Mouse (Mus musculus) CD4-positive, CD25-positive, alpha-beta regulatory T cell, adult 2 months (primary cell): Measurements from ENCODE around the gene Ppp2r5a.

Experiments
- DNase-seq: peaks from one replicate; pipeline ENCODE4 v3.0.0-alpha.2; 2012; ENCODE audit warnings: low read depth, low spot score

The Ppp2r5a gene

DNA sequence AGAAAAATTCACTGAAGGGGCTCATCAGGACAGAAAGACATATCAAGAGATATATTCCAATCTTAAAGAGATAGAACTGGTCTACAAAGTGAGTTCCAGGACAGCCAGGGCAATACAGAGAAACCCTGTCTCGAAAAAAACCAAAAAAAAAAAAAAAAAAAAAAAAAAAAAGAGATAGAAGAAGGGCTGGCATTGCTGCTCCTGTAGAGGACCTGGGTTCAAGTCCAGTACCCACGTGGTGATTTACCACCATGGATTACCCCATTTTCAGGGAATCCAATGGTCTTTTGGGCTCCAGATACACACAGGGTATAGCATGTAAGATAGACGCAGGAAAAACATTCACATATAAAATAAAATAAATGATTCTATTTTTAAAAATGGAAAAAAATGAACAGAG lies 22.2 kb downstream of the Ppp2r5a start:
- DNase-seq: no peak

DNA sequence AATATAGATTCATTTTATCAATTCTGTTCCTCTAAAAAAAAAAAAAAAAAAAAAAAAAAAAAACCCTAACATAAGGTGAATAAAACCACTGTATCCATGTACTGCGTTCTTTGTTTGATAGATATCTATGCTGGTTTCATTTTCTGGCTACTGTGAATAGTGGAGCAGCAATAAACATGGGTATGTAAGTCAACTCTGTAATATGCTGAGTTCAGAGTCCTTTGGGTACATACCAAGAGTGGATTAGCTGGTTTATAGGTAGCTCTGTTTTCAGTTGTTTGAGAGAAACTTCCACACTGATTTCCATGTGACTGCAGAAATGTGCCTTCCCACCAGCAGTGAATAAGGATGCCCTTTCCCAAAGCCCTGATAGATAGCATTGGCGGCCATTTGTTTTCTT lies 25.0 kb downstream of the Ppp2r5a start:
- no peak for DNase-seq

DNA sequence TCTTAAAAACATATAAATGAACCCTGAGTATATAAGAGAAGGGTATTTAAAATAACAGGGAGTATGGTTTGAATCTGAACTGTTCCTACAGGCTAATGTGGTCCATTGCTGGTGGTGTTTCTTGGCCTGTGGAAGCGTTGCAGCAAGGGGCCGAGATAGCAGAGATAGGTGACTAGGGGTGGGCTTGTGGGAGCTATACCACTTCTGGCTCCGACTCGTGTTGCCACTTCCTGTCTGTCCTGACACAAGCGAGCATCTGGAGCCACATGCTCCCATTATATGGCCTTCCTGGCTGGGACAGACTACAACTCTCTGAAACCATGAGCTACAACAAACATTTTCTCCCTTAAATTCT lies 27.5 kb downstream of the Ppp2r5a start:
- DNase-seq: no peak

DNA sequence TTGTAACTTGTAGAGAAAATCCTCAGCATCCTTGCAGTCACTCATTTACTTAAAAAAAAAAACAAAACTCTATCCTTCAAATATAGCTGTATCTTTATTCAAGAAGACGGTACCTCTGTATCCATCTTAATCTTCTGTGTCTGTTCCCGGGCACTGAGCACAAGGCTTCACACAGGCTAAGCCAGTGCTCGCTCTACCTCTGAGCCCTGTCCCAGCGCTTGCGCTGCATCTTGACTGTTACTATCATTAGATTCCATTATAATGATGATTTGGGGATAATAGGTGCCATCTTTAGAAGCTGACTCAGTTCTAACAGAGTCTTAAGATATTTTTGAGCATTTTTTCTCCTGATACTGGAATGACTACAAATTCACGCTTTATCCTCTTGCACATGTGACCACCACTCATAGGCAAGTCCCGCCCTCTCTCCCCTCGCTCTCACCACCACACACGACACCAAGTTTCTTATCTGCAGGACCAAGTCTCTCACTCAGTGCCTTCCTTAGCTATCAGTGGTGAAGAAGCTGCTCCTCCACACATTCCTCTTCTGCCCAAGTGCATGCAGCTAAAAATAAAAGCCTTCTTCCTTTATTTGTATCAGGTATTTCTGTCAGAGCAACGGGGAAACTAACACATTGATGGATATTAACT lies 28.0 kb downstream of the Ppp2r5a start:
- DNase-seq: no peak

DNA sequence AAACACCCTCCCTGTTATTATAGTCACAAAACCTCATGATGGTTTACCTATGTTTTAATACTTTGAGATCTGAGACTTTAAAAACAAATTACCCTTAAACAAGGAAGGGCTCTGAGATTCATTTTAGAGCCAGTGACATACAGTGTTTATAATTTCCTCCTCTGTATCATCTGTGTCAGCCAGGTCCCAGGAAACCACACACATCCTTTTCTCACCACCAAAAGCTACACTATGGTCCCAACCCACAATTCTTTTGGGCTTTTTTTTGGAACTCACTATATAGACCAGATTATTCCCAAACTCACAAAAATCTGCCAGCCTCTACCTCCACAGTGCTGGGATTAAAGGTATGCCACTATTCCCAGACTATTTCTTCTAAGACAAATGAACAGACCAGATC lies 33.9 kb downstream of the Ppp2r5a start:
- no peak for DNase-seq

DNA sequence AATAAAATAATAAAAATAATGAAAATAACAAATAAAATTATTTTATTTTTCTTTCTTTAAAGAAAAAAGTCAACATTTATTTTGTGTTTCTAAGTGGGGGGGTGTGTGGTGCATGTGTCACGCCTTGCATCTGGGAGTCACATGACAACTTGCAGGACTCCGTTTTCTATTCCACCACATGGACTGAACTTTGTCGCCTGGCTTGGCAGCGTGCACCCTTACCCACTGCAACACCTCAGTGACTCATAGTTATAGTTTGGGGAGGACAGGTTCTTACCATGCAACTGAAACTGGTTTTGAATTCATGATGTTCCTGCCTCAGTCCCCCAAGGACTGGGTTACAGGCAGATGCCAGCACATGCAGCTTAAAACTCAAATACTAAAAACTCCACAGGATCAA lies 34.9 kb downstream of the Ppp2r5a start:
- DNase-seq: no peak

DNA sequence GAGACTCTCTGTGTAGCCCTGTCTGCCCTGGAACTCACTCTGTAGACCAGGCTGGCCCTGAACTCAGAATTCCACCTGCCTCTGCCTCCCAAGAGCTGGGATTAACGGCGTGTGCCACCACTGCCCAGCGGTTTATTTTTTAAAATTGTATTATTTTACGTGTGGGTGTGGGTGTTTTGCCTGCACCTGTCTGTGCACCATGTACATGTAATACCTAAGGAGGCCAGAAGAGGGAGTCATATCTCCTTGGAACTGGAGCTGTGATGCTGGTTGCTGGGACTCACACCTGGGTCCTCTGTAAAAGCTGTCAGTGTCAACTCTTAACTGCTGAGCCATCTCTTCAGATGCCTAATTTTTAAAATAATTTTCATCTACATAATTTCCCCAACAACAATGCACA lies 38.6 kb downstream of the Ppp2r5a start:
- peak; percentile 81 for DNase-seq

DNA sequence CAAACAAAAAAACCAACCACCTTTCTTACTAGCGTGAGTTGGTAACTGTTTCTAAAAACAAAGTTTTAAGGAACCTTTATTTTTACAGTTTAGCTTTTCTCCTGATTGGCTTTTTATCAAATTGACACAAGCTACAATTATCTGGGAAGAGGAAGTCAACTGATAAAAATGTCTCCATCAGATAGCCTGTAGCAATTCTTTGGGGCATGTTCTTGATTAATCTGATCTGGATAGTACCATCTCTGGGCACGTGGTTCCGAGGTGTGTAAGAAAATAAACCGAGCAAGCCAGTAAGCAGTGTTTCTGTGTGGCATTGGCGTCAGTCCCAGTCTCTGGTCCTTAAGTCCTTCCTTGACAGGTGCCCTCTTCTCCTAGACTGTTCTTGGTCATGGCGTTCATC lies 40.7 kb downstream of the Ppp2r5a start:
- no peak for DNase-seq

DNA sequence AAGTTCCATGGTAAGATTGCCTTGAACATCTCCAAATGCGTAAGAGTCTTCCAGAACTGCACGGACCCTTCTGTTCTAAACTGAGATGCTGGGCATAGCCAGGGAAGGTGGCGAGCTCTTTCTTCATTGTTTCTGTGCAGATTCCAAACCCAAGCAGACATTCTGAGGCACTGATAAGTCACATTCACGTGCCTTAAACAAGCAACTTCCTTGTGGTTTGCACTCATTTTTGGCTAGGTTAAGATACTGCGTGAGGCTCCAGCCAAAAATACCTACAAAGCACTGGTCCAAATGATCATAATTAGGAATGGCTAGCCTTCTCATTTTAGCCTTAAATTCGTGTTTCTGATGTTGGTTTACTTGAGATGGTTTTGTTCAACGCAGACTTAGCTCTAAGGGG lies 43.6 kb downstream of the Ppp2r5a start:
- no peak for DNase-seq

DNA sequence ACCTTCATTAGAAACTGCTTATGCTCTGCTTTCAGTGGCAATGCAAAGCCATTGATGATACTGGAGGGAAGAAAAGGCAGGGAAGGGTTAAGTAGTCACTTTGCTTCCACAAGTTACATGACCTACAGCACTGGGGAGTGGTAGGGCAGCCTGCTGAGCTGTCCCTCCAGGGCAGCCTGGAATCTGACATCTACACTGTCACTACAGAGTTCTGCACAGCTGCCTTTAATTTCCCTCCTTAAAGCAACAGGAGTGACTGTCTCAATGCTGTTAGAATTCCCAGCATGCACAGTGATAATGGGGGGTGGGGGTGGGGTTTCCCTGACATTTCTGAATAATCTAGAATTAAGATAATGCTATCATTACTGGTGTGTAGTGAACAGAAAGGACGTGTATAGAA lies 46.1 kb downstream of the Ppp2r5a start:
- no peak for DNase-seq

DNA sequence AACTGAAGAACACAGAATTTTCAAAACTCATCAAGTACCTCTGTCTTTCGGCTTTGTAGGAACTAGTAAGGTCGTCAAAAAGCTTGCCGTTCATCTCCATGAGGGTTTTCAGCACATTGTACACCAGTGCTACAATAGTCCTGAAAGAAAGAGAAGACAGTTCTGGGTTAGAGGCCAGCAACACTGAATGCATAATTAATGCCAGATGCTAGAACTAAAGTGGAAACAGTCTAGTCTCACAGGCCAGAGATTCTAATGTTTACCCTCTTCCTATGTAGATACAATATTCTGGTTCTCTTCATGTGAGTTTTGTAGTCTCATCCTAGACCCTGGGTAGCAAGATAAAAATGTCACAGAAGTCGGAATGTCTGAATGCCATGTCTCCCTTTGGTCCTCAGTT lies 49.2 kb downstream of the Ppp2r5a start:
- DNase-seq: no peak

DNA sequence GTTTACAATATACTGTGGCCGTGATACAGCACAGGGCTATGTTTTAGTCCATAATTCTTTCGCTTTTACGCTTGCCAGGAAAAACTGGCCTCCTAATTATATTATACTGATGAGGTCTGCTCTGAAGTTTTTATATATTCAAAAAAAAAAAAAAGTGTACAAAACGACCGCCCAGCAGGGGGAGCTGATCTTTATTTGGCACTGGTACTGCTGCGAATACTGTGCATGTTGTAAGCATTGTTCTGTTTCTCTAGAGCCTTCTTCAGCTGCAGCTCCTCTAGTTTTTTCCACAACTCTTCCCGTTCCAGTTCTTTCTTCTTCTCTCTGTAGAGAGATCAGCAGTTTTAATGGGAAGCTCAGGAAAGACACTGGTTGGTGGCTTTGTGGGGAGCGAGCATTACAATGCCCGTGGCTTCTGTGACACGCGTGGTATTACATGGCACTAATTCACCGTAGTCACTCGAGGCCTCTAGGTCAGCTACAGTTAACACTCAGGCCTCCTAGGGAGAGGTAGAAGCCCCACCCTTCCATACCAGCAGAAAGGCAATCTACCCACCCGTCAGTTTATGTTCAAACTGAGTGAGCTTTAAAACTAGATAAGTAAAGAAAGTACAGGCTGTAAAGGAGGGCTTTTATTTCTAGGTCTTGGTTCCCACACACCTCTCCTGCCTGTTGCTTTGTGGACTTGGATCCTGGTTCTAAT lies 50.1 kb downstream of the Ppp2r5a start:
- DNase-seq: peak; percentile 69

DNA sequence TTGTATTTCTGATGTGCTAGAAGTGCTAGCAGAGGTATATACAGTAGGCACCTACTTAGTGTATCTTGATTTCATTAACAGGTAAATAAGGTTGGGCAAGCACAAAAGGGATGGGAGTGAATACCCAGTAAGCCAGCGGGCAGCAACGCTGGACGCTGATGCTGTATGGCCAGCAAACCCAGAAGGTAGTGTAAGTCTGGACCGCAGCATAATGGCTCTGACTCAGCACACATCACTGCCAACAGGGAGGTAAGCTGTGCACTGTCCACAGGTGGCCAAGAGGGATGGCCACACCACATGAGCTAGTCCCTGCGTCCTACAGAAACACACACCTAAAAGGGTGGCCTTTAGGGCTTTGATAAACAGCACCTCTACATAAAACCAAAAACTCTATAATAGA lies 52.7 kb downstream of the Ppp2r5a start:
- no peak for DNase-seq

DNA sequence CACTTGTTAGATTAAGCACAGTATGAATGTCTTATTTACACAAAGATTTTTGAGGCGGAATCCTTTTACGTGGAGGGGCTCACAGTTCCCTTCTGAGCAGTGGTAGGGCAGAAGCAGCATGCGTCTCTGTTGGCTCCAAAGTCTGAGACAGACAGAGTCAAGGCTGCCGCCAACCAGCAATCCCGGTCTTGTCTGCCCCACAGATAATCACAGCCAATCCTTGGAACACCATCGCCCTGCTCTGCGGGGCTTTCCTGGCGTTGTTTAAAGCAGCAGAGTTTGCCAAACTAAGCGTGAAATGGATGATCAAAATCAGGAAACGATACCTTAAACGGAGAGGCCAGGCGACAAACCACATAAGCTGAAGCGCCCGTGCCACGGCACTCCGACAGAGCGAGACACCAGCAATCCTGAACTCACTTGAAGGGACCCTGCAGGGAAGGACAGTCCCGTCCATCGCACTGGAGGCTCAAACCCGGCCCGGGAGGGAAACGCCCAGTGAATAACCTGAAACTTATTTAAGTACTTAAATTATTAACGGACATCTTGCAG lies 53.5 kb downstream of the Ppp2r5a start:
- DNase-seq: no peak

DNA sequence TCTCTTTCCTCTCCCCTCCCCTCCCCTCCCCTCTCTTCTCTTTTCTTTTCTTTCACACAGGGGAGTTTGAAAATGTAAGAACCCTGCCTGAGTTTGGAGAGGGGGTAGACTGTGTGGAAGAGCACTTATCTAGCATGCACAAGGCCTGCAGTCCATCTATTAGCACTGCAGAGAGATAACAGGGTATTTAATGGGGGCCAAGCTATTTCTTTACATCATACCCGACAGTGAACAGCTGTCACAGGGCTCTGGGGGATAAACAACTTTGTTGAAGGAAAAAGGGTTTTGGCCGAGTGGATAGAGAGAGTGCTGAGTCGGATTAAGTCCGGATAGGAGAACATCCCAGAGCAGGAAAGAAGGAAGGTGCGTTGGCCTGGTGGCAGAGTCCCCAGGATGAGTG lies 54.1 kb downstream of the Ppp2r5a start:
- DNase-seq: no peak

DNA sequence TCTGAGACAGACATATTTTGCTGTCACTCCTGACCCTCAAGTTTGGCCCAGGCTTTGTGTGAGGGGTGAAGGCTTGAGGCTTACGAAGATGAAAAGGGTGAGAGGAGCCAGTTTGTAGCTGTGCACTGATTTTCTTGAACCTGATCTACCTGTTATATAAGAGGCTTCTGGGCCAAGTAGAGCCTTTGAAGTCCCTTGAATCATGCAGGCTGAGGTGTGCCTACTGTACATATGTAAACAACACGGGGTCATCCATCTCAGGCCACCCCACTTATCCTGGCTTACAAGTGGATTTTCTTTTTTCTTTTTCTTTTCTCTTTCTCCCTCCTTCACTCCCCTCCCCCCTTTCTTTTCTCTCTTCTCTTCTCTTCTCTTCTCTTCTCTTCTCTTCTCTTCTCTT lies 54.5 kb downstream of the Ppp2r5a start:
- DNase-seq: no peak

DNA sequence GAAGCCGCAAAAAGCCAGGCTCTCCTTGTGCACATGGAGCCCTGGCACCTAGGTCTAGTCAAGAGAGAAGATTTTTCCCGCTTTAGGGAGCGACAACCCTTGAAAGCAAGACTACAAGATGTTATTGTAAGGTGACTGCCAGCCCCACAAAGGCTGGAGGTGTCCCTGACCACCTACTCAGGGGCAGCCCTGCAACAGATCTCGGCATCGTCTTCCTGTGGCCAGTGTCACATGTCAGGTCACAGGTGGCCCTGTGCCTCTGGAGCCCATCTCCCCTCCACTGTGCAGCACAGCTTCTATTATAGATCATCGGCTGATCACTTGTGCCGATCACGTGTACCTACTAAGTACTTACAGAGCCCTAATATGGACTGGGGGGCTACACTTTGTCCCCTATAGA lies 55.5 kb downstream of the Ppp2r5a start:
- no peak for DNase-seq

DNA sequence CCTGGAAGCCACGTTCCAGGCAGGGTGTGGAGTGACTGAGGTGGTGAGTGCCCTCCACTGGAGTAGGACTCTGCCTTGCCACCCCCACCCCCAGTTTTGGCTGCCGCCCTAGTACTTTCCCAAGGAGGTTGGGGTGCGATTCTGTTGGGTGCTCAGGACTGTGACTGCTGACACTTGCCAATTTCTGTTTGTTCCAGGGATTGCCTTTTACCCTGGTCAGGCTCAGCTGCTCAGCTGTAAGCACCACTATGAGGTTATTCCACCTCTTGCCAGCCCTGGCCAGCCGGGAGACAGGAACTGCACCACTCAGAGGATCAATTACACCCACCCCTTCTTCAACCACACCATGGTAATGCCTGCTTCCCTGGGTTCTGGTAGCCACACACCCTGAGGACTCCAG lies 62.5 kb downstream of the Ppp2r5a start:
- no peak for DNase-seq

DNA sequence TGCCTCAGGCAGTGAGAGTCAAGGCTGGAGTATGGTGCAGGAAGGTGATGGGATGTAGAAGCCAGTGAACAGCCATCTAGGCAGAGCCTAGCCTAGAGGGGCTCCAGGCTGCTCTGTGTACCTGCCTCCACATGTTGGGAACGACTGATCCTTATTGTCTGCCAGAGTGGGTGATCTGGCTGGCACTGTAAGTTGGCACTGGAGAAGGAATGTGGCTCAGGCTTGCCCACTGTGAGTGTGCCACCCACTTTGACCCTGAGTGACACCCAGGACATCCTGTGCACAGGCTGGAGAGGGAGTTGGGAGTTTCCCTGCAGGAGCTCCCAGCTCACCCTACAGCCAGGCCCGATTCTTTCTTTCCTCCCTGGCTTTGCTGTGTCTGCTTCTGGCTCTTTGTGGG lies 63.2 kb downstream of the Ppp2r5a start:
- DNase-seq: no peak

DNA sequence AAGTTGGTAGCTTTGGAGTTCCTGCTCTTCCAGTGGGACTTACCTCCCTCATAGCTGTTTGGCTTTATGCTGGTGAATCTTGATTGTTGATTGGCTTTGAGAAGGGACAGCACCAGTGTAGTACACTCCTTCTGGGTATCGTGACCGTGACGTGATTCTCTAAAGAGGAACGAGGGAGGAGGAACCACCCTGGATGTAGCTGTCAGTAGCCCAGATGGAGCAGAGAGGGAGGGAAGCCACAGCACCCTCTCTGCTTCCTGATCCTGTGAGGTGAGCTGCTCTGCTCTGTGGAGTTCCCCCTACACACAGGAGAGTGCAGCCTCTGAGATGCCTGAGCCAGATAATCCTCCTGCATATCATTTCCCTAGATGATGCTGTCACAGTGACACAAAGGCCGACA lies 68.6 kb downstream of the Ppp2r5a start:
- no peak for DNase-seq

DNA sequence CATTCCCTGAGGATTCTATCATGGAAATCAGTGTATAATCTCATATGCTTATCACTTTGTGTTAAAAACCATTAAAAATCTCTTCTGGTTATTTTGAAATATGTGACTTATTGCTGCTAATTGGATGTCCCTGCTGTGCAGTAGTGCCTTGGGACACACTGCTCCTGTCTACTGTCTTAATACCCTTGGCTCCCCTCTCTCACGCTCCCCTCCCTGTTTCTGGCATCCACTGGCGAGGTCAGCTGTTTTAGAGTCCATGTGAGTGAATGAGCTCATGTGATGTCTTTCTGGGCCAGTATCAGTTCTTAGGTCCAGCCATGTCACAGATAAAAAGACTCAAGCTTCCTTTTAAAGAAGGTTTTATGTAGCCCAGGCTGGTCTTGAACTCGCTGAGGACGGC lies 72.7 kb downstream of the Ppp2r5a start:
- no peak for DNase-seq

DNA sequence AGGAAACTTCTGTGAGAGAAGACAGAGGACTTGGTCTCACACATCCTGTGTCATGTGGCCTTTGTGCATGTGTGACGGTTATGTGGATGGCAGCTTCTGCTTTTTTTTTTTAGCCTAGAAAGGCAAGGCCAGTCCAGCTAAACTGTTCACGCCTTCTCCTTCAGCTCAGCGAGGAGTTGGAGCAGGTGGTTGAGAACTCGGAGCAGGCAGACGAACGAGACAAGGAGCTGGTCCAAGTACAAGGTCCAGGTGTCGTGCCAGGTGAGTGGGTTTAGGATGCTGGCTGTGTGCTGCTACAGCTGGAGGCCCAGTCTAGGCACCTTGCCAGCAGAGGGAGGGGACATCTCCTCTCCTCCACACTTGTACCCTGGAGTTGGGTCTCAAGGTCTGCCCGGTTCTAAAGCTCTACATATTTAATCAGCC lies 75.0 kb downstream of the Ppp2r5a start:
- DNase-seq: no peak

DNA sequence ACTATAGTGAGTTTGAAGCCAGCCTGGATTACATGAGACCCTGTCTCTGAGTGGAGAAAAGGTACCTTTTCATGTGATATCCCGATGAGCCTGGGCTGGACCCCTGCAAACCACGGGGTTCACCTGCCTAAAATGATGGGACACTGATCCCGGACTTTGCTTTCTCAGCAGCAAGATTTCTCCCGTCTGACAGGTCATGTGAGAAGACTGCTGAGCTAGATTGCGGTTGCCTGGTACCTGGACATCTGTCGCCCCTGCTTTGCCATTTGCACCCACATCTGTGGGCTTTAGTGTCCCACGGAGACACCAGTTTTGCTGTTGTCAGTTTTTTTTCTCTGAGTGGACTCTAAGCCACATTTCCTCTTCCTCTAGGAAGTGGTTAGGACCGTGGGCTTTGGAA lies 75.8 kb downstream of the Ppp2r5a start:
- DNase-seq: no peak
